Mouse (Mus musculus) liver, embryonic 13.5 days (tissue): ENCODE measurements at regions not wholly inside any gene's neighbourhood (a gene's known extent, or its start where the extent isn't known, plus 50 kb on each side); places are given as distances from the start of the nearest gene placed in this dataset.
"Not testable (repeated sequence)": the region's sequence is repeated elsewhere in the genome, so short reads cannot be mapped to it uniquely, and the experiment has no call there.

Experiments used
- ATAC-seq: fragments of 200-750 bp; cut with Nextera tagmentation; 2 replicates; pipeline ENCODE4 v1.8.0; 2017; ENCODE audit warnings: low read depth, mild to moderate bottlenecking, moderate number of reproducible peaks, moderate library complexity
- DNase-seq: peaks from one replicate; pipeline ENCODE4 v3.0.0; 2022
- H3K27ac ChIP-seq: fragments of 300-500 bp; sonication (generic); 2 replicates; pipeline ENCODE4 v1.5.1; 2015; ENCODE audit warnings: moderate library complexity, mild to moderate bottlenecking, inconsistent platforms
- H3K27me3 ChIP-seq: fragments of 300-500 bp; sonication (generic); 2 replicates; pipeline ENCODE4 v1.6.1; 2015; ENCODE audit warnings: mild to moderate bottlenecking, inconsistent platforms
- H3K36me3 ChIP-seq: fragments of 300-500 bp; sonication (generic); 2 replicates; pipeline ENCODE4 v1.6.1; 2015; ENCODE audit warnings: mild to moderate bottlenecking, inconsistent platforms
- H3K4me1 ChIP-seq: fragments of 300-500 bp; sonication (generic); replicated peaks from 2 replicates; pipeline ENCODE4 v1.6.1; 2015; ENCODE audit warnings: inconsistent platforms
- H3K4me2 ChIP-seq: fragments of 300-500 bp; sonication (generic); 2 replicates; pipeline ENCODE4 v1.6.1; 2015; ENCODE audit warnings: inconsistent platforms, mild to moderate bottlenecking, moderate library complexity
- H3K4me3 ChIP-seq: fragments of 300-500 bp; sonication (generic); replicated peaks from 2 replicates; pipeline ENCODE4 v1.5.1; 2015; ENCODE audit warnings: mild to moderate bottlenecking, inconsistent platforms
- H3K9ac ChIP-seq: fragments of 300-500 bp; sonication (generic); 2 replicates; pipeline ENCODE4 v1.6.1; 2015; ENCODE audit warnings: mild to moderate bottlenecking, inconsistent platforms
- H3K9me3 ChIP-seq: fragments of 300-500 bp; sonication (generic); replicated peaks from 2 replicates; pipeline ENCODE4 v1.6.1; 2016; ENCODE audit warnings: inconsistent platforms
- WGBS: fragments of 180-500 bp; shearing (Covaris S2); methylation state at CpG from one replicate; pipeline ENCODE4 v1.1.7; 2015; ENCODE audit not compliant: insufficient replicate concordance; 5-methylcytosine and 5-hydroxymethylcytosine counted together

DNA sequence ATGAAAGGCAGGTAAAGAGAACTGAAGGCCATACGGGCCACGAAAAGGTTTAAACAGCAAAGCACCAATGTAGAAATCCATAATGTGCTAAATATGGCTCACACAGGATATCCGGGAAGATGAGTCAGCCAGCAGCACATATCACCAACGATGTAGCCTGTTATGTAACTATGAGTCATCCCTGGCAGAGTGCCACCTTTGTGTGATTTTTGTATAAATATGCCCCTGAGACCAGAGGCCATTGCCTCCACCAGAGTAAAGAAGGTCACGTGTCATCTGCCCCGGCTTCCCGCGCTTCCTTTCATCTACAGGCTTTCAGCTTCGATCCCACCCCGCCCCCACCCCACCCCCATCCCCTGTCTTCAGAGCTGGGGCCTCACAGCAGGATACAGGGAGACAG lies 138.2 kb upstream of the Trim24 start:
- no peak overlapping the region for H3K9ac ChIP-seq
- H3K4me1 ChIP-seq = no peaks in the 10 kb centered on the region
- H3K27me3 ChIP-seq = no peaks in the 10 kb centered on the region
- no peaks in the 10 kb centered on the region for H3K36me3 ChIP-seq
- ATAC-seq (peak; percentile 45; the same call in 1 of the 2 replicates), DNase-seq (peak; percentile 15)
- no peak overlapping the region for H3K27ac ChIP-seq
- H3K9me3 ChIP-seq = no peaks in the 10 kb centered on the region
- WGBS = 13% methylated on average over 10 of the region's 10 CpGs
- H3K4me2 ChIP-seq = no peak overlapping the region
- no peak overlapping the region for H3K4me3 ChIP-seq

DNA sequence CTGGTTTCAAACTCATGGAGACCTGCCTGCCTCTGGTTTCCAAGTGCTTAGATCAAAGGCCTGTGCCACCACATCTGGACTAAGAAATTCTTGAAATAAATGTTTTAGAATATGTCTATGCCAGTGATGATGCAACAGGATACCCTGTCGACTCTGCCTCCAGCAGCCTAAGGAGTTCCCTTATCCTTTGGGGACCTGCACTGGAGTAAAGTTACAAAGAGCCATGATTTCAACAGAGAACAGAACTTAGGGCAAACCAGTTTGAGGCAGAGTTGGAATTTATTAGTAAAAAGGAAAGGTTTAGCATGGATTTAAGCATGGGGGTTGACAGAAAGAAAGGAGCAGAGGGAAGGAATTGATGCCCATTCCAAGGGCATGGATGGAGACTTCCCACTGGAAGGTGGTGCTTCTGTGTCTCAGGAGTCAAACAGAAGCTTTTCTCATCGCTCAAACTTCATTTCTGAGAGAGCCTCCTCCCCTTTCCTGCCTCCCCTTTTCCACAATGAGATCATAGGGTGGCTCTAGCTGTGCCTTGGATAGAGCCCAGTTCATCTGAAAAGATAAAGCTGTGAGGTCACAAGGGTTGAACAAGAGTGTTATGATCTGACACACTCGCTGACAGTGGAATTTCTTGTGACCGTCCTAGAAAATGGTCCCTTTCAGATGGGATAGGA lies 135.2 kb upstream of the Trim24 start:
- no peak overlapping the region for H3K4me3 ChIP-seq
- no peak overlapping the region for H3K9ac ChIP-seq
- DNase-seq = no peak
- H3K9me3 ChIP-seq = no peaks in the 10 kb centered on the region
- no peak for ATAC-seq
- H3K4me2 ChIP-seq = no peak overlapping the region
- WGBS = 55% methylated on average over 4 of the region's 4 CpGs
- H3K4me1 ChIP-seq = no peaks in the 10 kb centered on the region
- H3K36me3 ChIP-seq = no peaks in the 10 kb centered on the region
- H3K27me3 ChIP-seq = no peaks in the 10 kb centered on the region
- H3K27ac ChIP-seq = no peak overlapping the region

DNA sequence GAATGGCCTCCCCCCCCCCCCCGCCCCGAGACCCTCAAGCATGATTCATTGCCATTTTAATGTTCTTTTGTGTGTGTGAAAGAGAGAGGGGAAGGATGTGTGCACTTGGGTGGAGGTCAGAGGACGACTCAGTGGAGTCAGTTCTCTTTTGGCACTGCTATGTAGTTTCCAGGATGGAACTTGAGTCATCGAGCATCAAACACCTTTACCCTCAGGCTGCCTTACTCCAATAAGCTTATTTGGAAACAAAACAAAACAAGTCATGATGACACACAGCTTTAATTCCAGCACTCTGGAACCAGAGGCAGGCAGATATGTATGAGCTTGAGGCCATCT lies 134.7 kb upstream of the Trim24 start:
- no peak overlapping the region for H3K9ac ChIP-seq
- DNase-seq (no peak), ATAC-seq (no peak)
- no peaks in the 10 kb centered on the region for H3K27me3 ChIP-seq
- WGBS = 55% methylated on average over 4 of the region's 4 CpGs
- no peaks in the 10 kb centered on the region for H3K4me1 ChIP-seq
- H3K4me3 ChIP-seq = no peak overlapping the region
- H3K36me3 ChIP-seq = no peaks in the 10 kb centered on the region
- H3K9me3 ChIP-seq = no peaks in the 10 kb centered on the region
- no peak overlapping the region for H3K27ac ChIP-seq
- H3K4me2 ChIP-seq = no peak overlapping the region

DNA sequence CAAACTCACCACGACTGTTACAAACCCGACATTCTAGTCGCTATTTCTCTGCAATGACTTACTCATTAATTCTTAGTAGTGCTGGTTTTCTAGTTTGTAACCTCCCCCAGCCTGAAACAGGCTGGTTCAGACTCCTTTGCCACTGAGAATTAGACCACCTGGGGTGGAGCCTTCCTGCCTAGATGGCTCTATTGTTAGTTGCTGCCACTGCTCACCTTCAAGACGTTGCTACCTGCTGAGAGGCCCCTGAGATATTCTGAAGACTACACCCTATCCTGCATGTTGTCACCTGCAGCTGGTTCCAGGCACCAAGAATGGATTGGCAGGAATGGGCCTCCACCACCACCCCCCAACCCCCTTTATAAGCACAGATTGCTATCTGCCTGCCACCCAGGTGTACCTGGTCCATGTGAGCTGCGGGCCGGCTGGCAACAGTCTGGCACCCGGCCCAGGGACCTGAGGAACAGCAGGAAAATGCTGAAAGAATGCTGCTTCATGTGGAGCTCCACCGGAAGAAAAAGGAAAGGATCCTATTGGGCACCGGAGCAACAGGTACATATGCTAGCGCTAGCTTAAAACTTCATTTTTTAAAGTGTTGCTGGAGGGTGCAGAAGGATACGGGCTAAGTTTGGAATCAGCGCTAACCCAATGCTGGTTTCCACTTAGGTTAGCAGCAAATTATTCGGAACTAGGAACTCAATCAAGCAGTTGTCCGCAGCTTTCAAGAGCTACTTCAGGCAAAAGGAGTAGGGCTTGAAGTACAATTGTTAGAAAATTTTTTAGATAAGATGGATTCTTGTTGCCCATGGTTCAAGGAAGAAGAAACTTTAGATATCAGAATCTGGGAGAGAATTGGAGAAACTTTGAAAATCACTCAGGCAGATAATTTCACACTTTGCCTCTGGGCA lies 129.4 kb upstream of the Trim24 start:
- H3K4me3 ChIP-seq = no peak overlapping the region
- ATAC-seq (no peak), DNase-seq (no peak)
- no peaks in the 10 kb centered on the region for H3K4me1 ChIP-seq
- H3K4me2 ChIP-seq = no peak overlapping the region
- no peak overlapping the region for H3K9ac ChIP-seq
- H3K36me3 ChIP-seq = no peaks in the 10 kb centered on the region
- WGBS = 77% methylated on average over 14 of the region's 14 CpGs
- H3K9me3 ChIP-seq = no peaks in the 10 kb centered on the region
- H3K27ac ChIP-seq = no peak overlapping the region
- no peaks in the 10 kb centered on the region for H3K27me3 ChIP-seq

DNA sequence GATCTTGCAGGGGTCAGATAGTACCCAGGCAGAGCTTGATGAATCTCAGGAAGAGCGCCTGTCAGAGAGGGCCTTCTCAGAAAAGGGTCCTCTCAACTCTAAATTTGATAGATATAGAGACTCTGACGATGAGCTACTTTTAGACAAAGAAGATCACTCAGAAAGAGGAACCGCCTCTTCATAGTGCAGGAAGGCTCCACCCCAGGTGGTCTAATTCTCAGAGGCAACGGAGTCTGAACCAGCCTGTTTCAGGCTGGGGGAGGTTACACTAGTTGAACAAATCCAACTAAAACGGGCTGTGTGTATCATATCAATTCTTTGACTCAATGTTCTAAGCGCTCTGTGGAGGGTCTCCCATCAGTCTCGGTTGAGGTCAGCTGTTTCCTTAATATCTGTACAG lies 128.7 kb upstream of the Trim24 start:
- H3K4me1 ChIP-seq, H3K4me3 ChIP-seq, H3K9ac ChIP-seq, H3K9me3 ChIP-seq, H3K4me2 ChIP-seq, ATAC-seq, H3K36me3 ChIP-seq, H3K27me3 ChIP-seq, DNase-seq, H3K27ac ChIP-seq: not testable (repeated sequence)
- 65% methylated on average over 7 of the region's 7 CpGs for WGBS

DNA sequence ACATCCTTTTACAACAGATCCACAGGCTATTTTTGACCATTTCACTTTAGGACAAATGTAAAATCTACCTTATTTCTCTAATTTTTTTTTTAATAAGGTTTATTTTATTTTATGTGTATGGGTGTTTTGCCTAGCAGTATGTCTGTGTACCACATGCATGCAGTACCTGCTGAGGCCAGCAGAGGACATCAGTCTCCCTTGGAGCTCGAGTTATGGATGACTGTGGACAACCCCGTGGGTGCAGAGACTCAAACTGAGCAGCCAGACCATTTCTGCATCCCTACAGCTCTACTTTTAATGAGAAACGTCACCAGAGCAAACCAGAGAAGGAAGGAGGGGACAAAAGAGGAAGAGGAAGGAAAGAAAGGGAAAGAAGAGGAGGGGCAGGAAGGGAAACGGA lies 125.9 kb upstream of the Trim24 start:
- 37% methylated on average over 4 of the region's 4 CpGs for WGBS
- Histone ChIP-seq H3K4me1 (no peaks in the 10 kb centered on the region), H3K4me3 (no peak overlapping the region), H3K9ac (no peak overlapping the region), H3K36me3 (no peaks in the 10 kb centered on the region), H3K4me2 (no peak overlapping the region), H3K27me3 (no peaks in the 10 kb centered on the region), H3K27ac (no peak overlapping the region), H3K9me3 (no peaks in the 10 kb centered on the region)
- DNase-seq (peak; percentile 3), ATAC-seq (no peak)

DNA sequence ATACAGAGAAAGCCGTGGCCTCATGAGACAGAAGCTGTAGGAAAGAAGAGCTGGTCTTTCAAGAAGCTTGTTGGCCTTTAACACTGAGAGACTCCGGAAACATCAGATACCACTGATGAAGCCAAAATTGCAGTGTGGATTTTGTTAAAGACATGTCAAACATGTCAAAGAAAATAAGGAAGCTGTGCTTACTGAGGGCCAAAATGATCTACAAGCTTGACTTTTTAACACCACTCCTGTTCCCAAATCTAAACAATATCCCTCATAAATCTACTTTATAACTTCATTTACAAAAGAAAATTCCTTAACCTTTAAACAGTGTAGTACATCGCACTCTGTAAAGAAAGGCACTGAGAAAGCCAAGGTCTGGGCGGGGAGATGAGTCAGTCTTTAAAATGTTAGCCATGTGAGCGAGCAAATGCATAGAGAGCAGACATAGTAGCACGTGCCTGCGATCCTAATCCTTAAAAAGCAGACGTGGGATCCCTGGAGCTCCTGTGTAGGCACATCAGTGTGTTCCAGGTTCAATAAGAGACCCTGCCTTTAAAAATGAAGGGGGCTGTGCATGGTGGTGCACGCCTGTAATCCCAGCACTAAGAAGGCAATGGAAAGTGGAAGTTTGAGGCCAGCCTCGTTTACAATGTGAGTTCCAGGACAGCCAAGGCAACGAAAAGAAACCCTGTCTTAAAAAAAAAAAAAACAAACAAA lies 125.1 kb upstream of the Trim24 start:
- DNase-seq (no peak), ATAC-seq (no peak)
- Histone ChIP-seq H3K9me3 (no peaks in the 10 kb centered on the region), H3K36me3 (no peaks in the 10 kb centered on the region), H3K4me3 (no peak overlapping the region), H3K4me1 (no peaks in the 10 kb centered on the region), H3K27me3 (no peaks in the 10 kb centered on the region), H3K9ac (no peak overlapping the region), H3K4me2 (no peak overlapping the region), H3K27ac (no peak overlapping the region)
- WGBS = 73% methylated on average over 11 of the region's 11 CpGs

DNA sequence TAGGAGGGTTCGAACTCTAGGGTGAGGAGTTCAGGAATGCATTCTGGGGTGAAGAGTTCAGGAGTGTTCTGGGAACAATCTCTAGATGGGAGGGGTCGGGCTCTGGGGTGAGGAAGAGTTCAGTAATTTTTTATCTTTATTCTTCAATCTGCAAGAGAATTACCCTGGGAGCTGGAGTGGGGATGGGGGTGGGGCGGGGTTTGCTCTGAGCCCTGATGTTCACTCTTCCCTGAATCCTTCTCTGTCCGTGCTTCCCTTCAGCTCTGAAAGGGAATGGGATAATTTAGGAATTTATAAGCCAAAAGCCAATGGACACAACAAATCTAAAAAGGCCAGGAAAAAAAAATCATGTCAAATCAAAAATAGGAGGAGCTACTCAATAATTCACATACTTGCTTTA lies 122.8 kb upstream of the Trim24 start:
- 79% methylated on average over 4 of the region's 4 CpGs for WGBS
- not testable (repeated sequence) for DNase-seq, H3K27ac ChIP-seq, ATAC-seq, H3K27me3 ChIP-seq, H3K9ac ChIP-seq, H3K4me2 ChIP-seq, H3K36me3 ChIP-seq, H3K4me3 ChIP-seq, H3K4me1 ChIP-seq, H3K9me3 ChIP-seq

DNA sequence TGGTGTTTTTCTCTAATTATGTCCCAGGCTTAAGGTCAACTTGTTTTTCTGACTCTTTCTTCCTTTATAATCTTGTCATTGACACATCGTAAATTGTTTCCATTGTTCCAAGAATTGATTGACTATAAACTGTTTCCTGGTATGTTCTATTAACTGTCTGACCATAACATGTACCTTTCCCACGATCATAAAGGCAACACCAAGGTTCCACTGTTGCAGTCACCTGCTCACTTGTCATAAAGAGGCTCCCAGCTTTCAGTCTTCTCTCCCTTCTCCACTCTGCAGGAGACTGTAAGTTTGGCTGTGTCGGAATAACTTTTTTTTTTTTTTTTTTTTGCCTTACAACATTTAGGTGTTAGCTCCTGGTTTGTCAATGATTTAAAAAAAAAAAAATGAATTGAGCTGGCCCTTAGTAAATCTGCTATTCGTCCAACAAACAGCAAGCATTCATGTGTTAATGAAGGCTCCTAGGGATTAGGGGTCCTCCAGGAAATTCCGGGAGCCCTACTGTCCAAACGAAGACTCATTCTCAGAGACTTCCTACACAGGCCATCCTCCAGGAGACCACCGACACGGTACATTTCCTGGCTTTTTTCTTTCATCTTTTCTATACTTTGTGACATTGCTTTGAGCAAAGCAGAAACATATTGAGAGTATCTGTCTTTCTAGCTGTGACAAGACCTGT lies 122.2 kb upstream of the Trim24 start:
- H3K9me3 ChIP-seq = no peaks in the 10 kb centered on the region
- ATAC-seq = no peak
- WGBS = 67% methylated on average over 8 of the region's 8 CpGs
- no peak overlapping the region for H3K9ac ChIP-seq
- H3K4me1 ChIP-seq = no peaks in the 10 kb centered on the region
- H3K4me2 ChIP-seq = no peak overlapping the region
- DNase-seq = no peak
- H3K27ac ChIP-seq = no peak overlapping the region
- H3K36me3 ChIP-seq = no peaks in the 10 kb centered on the region
- H3K27me3 ChIP-seq = no peaks in the 10 kb centered on the region
- H3K4me3 ChIP-seq = no peak overlapping the region

DNA sequence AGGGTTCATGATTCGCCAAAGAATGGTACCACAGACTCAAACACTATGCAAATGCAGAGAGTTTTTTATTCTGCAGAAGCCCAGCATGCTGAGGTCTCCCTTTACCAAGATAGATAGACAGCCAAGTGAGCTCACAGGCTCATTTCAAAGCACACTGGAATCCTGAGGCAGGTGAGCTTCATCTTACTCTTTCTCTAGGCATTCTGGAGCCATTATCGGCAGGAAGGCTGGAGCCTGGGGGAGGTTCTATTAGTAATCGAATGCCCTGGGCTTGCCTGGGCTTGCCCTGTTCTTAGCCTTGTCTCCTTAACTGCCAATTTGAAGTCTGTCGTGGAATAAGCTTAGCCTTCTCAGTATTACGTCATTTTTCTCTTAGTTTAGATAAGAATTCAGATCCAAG lies 121.6 kb upstream of the Trim24 start:
- no peaks in the 10 kb centered on the region for H3K4me1 ChIP-seq
- H3K36me3 ChIP-seq = no peaks in the 10 kb centered on the region
- DNase-seq (no peak), ATAC-seq (no peak)
- no peaks in the 10 kb centered on the region for H3K9me3 ChIP-seq
- no peak overlapping the region for H3K27ac ChIP-seq
- H3K4me2 ChIP-seq = no peak overlapping the region
- no peak overlapping the region for H3K4me3 ChIP-seq
- H3K9ac ChIP-seq = no peak overlapping the region
- no peaks in the 10 kb centered on the region for H3K27me3 ChIP-seq
- WGBS = 63% methylated on average over 5 of the region's 5 CpGs

DNA sequence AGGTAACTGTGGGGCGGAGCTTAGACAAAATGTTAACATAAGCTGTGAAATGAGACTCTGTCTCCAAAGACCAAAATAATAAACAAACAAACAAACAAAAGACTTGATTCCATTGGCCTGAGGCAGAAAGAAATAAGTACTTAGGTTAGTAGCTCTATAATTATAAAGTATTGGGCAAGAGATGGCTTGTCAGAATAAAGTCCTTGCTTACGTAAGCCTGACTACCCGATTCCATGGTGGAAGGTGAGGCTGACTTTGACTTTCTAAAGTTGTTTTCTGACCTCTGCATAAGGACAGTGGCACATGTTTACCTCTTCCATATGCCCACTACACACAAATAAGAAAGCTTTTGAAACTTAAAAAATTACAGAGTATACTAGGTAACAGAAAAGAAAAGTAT lies 120.3 kb upstream of the Trim24 start:
- no peak overlapping the region for H3K4me3 ChIP-seq
- ATAC-seq = no peak
- H3K4me1 ChIP-seq = no peaks in the 10 kb centered on the region
- no peak overlapping the region for H3K9ac ChIP-seq
- 87% methylated on average over 3 of the region's 3 CpGs for WGBS
- no peaks in the 10 kb centered on the region for H3K36me3 ChIP-seq
- no peaks in the 10 kb centered on the region for H3K27me3 ChIP-seq
- H3K27ac ChIP-seq = no peak overlapping the region
- no peak overlapping the region for H3K4me2 ChIP-seq
- no peaks in the 10 kb centered on the region for H3K9me3 ChIP-seq
- no peak for DNase-seq
